Mouse (Mus musculus) heart, adult 2 months (tissue): ENCODE measurements around the gene Trio.

ENCODE experiments used
- CTCF ChIP-seq: fragments of 200-600 bp; IDR thresholded peaks from 2 replicates; pipeline ENCODE4 v1.8.1; 2022; ENCODE audit warnings: antibody characterized with exemption, mild to moderate bottlenecking, moderate library complexity
- EP300 ChIP-seq: fragments of 200-500 bp; IDR thresholded peaks from 2 replicates; pipeline ENCODE4 v1.6.1; 2011; ENCODE audit warnings: low read depth, low read length, control low read depth; ENCODE audit not compliant: insufficient read depth
- POLR2A ChIP-seq: fragments of 200-500 bp; IDR thresholded peaks from 2 replicates; pipeline ENCODE4 v1.6.1; 2011; ENCODE audit warnings: mild to moderate bottlenecking, low read depth, low read length, control low read depth; ENCODE audit not compliant: insufficient read depth

DNA sequence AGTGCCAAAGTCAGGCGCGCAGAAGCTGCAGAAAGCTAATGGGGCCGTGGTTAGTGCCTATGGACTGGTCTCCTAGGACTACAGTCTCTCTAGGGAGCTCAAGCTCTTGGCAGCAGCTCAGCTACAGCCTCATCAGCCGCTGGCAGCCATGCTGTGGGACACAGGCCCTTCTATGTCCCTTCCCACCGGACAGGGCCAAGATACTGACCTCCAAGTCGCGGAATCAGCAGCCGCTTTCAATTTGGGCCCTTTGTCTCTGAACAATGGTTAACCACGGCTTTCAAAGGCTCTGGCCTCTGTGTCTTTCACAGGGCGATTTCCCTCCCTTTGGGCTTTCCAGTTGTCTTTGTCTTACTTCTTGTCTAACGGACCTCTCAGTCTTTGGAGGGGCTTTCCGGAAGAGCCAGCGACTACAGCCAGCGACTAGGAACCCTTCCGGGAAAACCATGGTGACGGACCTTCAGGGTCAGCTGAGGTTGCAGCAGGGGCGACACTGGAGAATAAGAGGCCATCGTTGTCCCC lies 25.5 kb upstream of the Trio start:
- TF ChIP-seq CTCF, result no peak
- TF ChIP-seq POLR2A, result no peak
- no peak for TF ChIP-seq EP300
